Mouse (Mus musculus) heart, adult 11 months (tissue): ENCODE measurements around the gene Duox2.

Experiments
- DNase-seq: peaks from one replicate; pipeline ENCODE4 v3.0.0; 2022

The Duox2 gene

GRCm38 (mm10) chr2:122301081-122301920, 3.1 kb upstream of the Duox2 start:
- DNase-seq = no peak

DNA sequence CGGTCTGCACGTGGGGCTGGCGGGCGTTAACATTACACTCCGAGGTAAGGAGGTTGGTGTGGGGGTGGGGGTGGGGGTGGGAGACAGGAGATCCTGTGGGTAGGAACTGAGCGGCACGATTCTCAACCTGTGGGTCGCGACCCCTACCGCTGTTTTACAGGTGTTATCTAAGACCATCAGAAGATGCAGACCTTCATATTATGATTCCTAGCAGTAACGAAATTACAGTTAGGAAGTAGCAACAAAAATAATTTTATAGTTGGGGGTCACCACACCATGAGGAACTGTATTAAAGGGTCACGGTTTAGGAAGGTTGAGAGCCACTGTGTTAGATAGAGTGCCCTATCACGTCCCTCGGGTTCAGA, 2.4 kb upstream of the Duox2 start:
- no peak for DNase-seq

GRCm38 (mm10) chr2:122299911-122300655, 1.8 kb upstream of the Duox2 start:
- no peak for DNase-seq

DNA sequence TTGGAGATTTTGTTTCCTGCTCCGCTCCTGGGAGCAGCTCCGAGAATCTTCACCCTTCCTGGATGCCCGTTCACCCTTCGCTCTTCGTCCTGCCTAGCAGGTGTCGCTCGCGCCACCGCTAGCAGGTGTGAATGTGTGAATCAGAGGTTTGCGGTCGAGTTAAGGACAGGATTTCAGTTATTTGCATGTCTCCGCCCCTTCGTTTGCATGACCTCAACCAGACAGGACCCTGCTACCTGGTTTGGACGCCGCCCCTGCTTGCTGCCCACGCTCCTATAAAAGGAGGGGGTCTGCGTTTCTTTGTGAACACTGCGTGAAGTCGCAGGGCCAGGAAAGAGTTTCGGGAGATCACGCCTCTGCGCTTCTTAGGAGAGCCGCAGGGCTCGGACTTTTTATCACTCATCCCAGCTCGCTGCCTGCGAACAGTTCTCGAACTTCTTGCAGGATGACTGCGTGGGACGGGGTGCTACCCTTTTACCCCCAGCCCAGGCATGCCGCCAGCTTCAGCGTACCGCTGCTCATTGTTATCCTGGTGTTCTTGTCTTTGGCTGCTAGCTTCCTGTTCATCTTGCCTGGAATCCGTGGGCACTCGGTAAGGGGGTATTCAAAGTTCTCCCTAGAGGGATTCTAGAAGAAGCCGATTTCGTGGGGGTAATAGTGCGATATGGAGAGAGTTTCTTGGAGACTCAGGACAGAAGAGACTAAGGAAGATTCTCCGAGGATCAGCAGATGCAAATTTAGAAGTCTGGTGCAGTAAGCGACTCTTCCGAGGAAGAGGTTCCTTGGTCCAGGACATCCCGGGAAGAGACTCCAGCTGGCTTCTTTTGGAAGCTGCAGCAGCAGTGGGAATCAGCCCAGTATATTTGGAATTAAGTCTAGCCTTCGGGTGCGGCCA, 594 bp upstream of the Duox2 start, which contains the start of gene Duoxa2:
Gene Duoxa2, plus strand, starts transcription at position 305 of the 895 bp plus-strand sequence.
- no peak for DNase-seq

DNA sequence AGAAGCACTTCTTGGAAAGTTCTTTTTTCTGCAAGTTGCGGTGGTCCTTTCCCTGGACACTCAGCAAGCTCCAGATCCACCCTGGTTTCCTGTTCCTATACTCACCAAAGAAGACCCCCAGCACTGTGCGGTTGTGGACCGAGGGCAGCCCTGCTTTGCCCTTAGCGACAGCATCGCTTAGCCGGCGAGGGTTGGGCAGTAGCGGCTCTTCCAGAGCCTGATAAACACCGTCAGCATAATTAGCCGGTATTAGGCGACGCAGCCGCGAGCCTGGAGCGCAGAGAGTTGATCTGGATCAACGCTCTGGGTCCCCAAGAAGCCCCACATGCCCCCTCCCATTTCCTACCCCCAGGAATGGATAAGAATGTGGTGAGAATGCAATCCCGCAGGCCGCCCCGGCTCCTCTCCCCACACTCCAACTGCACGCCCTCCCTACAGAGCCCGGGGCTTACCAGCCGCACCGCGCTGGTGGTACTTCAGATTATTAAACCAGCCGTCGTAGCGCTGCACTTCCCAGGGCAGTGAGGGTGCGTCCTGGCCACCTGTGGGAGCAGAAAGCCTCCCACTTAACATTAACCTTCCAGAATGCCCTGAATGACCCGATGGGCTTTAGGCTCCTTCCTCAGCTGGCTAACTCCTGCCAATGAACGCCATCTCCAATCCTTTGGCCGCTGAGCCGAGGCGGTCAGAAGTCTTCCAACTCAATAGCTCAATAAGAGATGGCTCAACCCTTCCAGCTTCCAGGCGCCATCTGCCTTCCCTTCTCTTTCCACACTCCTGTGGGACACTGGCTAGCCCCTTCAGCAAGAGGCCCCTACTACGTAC, 766 bp downstream of the Duox2 start:
- no peak for DNase-seq

DNA sequence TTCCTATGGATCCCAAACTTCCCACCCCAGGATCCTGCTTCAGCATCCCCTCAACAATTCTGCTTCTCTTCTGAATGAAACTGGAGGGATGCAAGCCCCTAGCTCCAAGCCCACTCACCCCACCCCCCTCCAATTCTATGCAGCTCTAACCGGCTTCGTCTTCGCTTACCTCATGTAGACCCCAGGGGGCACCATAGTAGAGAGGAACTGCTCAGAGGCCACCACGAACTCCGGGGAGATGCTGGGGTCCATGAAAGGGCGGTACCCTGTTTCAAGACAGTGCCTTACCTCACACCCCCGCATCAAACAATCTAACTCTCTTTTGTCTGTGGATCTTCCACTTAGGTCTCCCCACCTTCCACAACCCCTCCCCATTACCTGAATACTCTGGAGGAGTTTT, 3.3 kb downstream of the Duox2 start:
- no peak for DNase-seq

DNA sequence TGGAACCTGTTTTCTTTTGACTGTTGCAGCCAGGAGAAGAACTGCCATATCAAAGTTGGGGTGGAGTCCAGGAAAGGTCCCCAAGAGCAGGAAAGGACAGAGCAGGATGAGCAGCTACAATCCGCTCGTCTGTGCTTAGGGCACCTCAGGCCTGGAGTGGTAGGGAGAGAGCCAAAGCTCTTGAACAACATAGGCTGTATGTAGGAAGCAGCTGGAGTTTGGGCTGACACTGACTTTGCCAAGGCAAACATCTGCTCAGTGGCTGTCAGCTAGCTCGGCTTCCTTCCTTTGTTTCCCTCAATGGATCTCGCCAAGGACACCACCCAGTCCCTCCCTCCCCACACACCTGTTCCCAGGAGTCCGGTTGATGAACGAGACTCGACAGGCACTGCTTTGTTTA, 12.1 kb downstream of the Duox2 start:
- DNase-seq = peak; percentile 97

DNA sequence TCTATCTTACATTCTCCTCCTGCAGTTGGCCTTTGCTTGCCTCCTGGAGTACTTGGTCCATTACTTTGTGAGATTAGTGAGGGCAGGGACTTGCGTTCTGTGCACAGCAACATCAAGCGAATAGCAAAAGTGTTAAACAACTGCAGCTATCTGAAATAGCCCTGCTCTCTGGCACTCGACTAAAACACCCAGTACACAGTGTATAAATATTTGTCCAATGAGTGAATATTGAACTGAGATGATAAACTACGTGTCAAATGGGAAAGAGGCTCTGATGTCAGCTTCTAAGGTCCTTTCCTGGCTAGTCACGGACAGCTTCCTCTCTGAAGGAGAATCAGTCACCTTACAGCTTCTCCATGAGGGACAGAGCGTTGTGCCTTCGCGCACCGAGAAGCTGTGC, 14.2 kb downstream of the Duox2 start:
- DNase-seq = no peak

GRCm38 (mm10) chr2:122278769-122279168, 19.5 kb downstream of the Duox2 start:
- DNase-seq = no peak

GRCm38 (mm10) chr2:122266407-122267193, 31.6 kb downstream of the Duox2 start:
- no peak for DNase-seq

GRCm38 (mm10) chr2:122264690-122265089, 33.6 kb downstream of the Duox2 start:
- no peak for DNase-seq

DNA sequence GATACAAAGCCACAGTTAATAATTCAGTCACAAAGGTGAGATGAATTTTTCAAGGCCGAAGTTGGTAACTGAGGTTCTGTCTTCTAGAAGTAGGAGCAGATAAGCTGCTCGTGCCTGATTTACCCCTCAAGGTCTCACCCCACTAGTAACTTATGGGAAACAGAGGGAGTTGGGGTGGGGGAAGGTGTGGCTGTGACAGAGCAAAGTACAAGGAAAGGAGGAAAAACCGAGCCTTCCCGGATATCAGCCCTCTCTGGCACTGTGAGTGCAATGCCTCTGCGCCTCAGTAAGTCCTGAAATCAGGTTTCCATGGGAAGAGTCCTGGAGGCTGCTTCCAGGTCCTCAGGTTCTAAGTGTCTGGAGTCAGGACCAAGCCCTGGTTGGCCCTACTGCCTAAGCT, 37.5 kb downstream of the Duox2 start:
- no peak for DNase-seq

GRCm38 (mm10) chr2:122255997-122256396, 42.3 kb downstream of the Duox2 start:
- no peak for DNase-seq

GRCm38 (mm10) chr2:122247786-122248185, 50.5 kb downstream of the Duox2 start:
- DNase-seq = no peak

GRCm38 (mm10) chr2:122243671-122244131, 54.5 kb downstream of the Duox2 start:
- peak; percentile 96 for DNase-seq

- DNase-seq = no peak
These were observed 56.3 kb downstream of the Duox2 start for GRCm38 (mm10) chr2:122241935-122242334.

DNA sequence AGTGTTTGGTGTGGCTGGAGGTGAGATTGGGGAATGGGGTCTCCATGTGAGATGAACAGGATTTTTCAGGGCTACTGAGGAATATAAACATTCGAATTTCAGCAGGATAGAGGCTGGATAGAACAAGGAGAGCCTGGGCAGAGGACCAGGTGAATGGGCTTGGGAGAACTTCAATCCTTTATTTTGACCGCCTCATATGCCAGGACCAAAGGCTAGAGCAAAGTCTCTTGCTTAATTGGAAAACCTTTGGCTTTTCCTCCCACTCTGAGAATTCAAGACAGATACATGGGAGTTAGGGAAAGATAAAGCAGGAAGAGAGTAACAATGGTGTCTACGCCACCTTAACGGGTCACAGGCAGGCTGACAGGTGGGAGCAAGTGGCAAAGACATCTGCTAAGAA, 57.0 kb downstream of the Duox2 start:
- DNase-seq = no peak

- DNase-seq = no peak
These were observed 57.5 kb downstream of the Duox2 start for GRCm38 (mm10) chr2:122240735-122241134.

GRCm38 (mm10) chr2:122237891-122238470, 60.3 kb downstream of the Duox2 start:
- no peak for DNase-seq

DNA sequence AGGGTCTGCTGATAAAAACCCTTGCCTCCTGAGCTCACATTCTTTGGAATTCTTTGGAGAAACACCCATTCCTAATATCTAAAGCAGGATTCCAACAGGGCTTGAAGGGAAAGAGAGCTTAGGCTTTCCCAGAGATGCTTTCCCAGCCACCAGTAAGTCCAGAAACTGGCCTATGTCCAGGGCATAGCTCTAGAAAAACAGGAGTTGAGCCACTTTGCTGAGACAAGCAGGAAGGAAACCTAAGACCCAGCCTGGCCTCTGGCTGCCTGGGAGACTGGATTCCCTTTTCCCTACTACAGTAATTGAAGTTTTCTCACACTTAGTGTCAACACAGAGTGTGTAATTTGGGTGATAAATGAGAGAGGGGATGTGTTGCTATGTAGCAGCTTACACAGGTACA, 61.9 kb downstream of the Duox2 start:
- no peak for DNase-seq

GRCm38 (mm10) chr2:122235425-122235824, 62.8 kb downstream of the Duox2 start:
- no peak for DNase-seq
